Mouse (Mus musculus): ENCODE results near the gene St7l.

St7l gene

DNA sequence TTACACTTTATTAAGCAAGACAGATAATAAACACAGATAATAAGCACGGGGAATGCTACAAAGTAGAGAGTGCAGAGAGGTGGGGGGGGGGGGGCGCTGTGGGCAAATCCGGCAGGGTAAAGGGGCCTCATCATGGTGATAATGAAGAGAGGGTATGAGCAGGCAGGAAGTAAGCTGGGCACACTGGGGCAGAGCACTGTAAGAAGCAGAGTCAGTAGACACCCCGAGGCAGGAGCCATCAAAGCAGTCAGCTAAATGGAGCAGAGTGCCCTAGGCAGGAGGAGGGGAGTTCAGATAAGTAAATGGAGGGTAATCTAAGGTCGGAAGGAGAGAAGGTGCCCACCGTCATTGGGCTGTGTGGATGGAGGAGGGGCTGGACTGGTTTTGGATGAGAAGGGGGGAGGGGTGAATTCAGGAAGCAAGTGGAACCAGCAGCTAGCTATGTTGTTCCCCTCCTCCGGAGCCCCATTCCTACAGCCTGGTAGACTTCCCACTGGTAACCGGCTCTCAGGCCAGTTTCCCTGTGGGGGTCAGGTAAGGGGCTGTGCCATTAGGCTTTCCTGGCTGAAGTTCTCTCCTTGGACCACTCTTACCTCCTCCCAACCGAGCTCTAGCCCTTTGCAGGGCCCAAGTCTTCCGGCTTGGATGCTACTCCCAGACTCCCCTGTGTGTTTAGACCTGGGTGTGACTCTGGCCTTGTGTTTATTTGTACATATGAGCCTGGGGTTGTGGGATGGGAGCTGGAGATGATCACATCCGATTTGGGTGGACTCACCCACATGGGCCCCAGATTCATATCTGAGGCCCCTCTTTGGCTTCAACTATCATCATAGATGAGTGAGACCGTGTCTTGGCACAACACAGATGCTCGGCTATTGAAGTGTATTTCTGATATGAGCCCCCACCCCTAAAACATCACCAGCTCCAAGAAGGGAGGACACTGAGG, 99.8 kb downstream of the St7l start:
- no peak for DNase-seq (ENCODE audit: low spot score in 2 of 2)

DNA sequence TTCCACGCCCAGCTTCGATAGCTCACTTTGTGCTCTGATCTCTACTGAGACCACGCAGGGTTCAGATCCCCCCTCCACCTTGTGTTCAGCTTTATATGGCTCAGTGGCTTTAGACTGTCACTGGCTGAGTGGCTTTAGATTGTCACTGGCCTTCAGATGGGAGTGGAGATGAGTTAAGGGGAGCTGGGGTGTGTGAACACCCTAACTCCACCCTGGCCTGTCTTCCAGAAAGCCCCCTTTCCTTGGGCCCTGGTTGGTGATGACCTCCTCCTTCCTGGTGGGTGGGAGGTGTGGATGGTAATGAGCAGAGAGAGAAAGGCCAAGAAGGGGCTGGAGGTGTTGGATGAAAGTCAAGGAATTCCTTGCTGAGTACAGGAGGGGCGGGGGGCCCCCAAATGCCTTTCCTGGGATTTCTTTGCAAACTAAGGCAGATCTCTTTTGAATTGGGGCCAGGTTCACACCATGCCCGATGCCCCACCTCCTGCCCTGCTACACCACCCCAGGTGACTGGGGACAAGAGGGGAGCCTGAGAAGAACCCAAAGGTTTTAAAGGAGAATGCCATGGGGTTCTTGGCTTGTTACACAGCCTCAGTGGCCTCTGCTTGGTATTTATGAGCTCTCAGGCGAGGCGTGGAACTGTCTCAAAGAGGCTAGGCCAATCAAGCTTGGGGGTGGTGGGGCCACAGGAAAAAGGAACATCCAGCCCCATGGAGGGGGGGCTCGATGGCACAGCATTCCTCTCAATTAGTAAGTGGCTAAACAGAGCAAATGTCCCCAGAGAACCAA, 101.5 kb downstream of the St7l start:
- DNase-seq (ENCODE audit: low spot score in 2 of 2): no peak

DNA sequence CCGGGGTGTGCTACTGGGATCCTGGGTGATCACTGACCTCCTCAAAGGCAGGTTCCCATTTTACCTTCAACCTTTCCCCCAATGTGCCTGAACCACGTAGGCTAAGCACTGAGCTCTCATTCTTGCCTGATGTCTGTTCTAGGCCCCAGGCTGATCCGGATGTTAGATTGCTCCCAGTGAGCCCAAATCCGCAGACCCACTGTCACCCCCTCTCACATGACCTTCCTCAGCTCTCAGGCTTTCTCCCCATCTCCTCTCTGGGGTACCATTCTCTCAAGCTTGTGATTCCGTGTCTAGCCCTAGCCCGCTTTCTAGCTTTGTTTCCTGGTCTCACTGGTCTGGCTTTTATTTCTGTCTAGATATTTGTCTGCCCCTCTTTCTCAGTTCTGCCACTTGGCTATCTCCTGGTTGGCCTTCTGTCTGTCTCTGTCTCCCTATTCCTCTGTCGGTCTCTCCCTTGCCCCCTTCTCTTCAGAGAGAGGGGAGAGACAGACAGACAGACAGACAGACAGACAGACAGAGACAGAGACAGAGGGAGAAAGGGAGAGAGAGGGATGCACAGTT, 102.3 kb downstream of the St7l start:
- DNase-seq (ENCODE audit: low spot score in 2 of 2): no peak

DNA sequence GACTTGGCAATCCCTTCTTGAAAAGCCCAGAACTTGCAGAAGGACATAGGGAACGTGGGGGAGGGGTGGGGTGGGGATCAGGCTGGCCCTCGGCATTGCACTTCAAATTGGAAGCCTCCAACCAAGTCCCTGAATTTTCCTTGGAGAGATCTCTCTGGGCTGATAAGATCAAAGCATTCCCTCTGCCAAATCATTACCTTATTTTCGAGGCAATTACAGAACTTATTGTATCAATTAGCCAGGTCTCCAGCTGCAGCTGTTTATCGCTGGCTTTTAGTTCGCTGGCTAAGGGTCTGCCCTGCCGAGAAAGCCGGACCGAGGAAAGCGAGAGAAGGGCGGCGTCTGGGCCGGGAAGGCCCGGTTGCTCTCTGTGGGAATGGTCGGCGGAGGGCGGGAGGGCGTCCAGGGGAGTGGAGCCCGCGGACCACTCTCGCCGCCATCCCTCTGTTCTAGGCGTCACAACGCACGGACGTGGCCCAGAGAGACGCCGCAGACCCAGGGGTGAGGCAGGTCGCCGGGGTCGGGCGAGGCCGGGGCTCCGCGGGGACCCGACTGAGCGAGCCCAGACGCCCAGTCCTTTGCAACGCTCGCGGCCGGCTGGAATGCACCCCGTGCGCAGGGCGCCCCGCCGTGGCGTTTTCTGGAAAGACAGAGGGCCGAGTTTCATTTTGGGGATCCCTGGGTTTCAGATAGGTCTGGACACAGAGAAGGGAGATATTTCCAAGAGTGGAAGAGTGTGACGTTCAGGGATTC, 103.9 kb downstream of the St7l start:
- DNase-seq (ENCODE audit: low spot score in 2 of 2): peak; percentile 90 to 92
